Mouse (Mus musculus): Measurements from ENCODE around the gene Kcnk10.

DNA sequence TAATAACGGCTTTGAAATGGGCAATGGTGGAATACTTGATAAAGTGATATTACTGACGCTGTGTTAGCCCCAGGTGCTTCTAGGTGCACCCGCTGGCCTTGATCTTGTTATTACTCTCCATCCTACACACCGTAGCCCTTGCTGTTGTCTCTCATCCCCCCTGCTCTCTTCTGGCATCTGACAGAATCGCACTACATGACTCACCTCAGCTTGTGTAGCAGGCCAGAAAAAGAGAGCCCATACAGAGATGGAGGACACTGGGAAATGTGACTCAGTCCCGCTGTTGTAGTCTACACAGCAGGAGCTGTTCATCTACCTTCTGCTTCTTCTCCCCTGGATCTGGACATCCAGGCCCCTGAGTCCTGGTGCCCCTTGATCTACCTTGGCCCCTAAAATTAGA lies 28.1 kb downstream of the Kcnk10 start:
- TF ChIP-seq GATA1 (IDR thresholded peaks at IDR 0.05; ENCODE audit: borderline replicate concordance, low read length) (no peak), FLI1 (IDR thresholded peaks at IDR 0.05; ENCODE audit: low read length) (no peak)

Data from megakaryocyte, embryonic 14.5 days (primary cell).